Mouse (Mus musculus) stomach, postnatal 0 days (tissue): ENCODE results near the gene Pnkp.

ENCODE experiments used
- CTCF ChIP-seq: IDR thresholded peaks from 2 replicates; pipeline ENCODE4 v1.5.1; 2016; ENCODE audit warnings: antibody characterized with exemption, low read depth, mild to moderate bottlenecking, moderate library complexity
- EP300 ChIP-seq: optimal IDR thresholded peaks from 2 replicates; pipeline ENCODE3; 2016; ENCODE audit warnings: antibody characterized with exemption

DNA sequence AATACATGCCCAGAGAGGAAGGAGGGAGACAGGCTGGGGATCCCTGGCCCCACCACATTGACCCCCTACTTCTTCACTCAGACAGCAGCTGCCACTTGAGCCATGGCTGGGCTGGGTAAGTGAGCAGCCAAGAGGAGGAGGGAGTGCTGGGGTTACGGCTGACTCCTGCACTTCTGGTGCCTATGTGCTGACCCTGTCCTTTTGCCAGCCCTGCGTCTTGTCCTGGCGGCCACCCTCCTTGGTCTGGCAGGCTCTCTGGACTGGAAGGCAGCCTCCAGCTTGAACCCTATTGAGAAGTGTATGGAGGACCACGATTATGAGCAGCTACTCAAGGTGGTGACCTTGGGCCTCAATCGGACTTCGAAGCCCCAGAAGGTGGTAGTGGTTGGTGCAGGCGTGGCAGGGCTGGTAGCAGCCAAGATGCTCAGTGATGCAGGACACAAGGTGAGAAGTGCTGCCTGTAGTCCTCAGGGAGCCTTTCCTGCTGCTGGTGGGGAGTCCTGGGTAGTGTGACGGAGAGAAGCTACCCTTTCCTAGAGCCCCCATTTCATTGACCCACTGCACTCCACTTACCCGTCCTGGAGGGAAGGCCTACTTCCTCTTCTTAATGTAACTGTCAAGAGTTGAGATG, 20.4 kb upstream of the Pnkp start:
- TF ChIP-seq CTCF (no peak), EP300 (no peak)
